Mouse (Mus musculus): ENCODE measurements around the gene Sobp.

The Sobp gene

DNA sequence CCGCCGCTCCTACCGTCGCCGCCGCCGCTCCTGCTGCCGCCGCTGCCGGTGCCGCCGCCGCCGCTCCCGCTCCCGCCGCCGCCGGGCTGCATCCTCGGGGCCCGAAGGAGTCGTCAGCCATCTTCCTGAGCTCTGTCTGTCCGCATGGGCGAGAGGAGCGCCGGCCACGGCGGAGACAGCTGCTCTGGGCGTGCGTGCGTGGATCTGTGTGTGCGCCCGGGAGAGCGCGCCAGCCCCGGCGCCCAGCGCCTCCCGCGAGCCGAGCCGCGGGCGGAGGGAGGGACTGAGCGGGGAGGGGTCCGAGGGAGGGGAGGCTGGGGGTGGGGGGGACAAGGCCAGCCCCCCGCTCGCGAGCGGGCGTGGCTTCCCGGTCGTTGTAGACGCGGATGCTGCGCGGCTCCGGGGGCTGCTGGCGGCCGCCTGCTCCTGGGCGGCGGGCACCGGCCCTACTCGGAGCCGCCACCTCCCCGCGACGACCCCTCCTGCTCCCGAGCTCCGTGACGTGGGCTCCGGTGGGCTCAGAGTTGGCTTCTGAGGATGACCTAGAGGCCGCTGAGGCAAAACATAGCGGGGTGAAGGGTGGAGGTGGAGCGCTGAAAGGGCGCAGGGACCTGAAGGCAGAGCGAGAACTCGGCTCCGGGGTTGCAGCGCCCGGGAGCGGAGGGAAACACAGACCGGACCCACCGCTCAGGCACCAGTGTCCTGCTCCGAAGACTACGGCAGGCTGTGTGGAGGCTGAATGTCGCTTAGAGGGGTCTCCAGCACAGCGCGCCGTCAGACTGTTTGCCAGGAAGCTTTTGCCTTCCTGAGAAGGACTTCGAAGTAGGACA lies at the start of gene Sobp, which contains the start of gene 9030612E09Rik:
Gene Sobp, minus strand, starts transcription at position 205 of the 830 bp plus-strand sequence.
Gene 9030612E09Rik, plus strand, starts transcription at position 379 of the 830 bp plus-strand sequence.
- DNase-seq (ENCODE audit: low read depth, low spot score) = no peak

DNA sequence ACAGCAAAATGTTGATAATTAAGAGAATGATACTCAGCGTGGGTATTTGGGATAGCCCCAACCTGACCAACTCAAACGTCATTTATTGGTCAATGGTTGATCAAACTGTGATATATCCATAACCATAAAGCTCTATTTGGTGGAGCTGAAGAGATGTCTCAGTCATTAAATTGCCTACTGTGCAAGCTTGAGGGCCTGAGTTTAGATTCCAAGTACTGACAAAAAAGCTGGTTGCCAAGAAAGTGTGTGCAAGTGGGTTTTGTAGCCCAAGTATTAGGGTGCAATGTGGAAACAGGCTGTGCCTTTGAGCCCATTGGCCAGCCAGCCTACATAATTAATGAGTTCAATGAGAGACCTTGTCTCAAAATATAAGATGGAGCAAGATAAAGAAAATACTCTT lies 49.1 kb upstream of the Sobp start:
- DNase-seq (ENCODE audit: low read depth, low spot score) = no peak

DNA sequence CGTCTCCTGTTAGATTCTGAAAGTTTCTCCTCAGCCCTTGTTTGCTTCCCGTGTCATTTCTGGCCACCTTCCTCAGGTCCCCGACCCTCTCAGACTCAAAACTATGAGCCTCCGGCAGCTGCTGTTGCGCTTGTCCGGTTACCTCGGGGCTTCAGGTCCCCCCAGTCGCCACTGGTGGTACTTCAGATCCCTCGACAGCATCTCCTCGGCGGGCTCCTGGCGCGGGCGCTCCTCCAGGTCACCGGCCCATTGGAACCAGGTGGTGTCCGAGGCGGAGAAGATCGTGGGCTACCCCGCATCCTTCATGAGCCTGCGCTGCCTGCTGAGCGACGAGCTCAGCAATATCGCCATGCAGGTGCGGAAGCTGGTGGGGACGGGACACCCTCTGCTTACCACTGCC lies 47.3 kb upstream of the Sobp start:
- DNase-seq (ENCODE audit: low read depth, low spot score) = peak; percentile 9

- DNase-seq (ENCODE audit: low read depth, low spot score) = peak; percentile 87
Observed at GRCm38 (mm10) chr10:43220910-43221625, 46.7 kb upstream of the Sobp start, which contains the start of gene Pdss2. TSS of gene Pdss2 (plus strand) at chr10:43221486.

- DNase-seq (ENCODE audit: low read depth, low spot score) = peak; percentile 19
Observed at GRCm38 (mm10) chr10:43220479-43220878, 46.1 kb upstream of the Sobp start.

DNA sequence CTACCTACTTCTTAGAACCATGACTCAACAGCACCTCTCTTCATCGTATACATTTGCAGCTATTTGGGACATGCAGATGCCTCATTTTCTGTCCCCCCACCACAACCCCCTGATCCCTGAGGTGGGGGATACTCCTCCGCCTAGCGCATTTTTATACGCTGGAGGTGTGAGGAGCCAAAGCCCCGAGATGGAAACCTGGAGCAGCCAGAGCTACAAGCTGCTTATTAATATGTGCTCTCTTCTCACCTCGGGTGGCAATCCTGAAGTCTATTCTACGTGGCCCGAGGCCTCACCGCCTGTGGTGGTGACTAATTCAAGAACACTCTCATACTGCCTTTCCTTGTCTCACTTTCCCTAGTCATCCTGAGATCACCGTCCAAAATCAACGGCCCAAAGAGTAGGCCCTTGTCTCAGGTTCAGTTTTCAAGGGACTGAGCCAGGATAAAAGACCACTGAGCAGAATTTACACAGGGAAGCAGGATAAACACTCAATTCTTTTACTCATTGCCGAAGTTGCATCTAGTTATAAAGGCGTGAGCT lies 43.1 kb upstream of the Sobp start:
- no peak for DNase-seq (ENCODE audit: low read depth, low spot score)

DNA sequence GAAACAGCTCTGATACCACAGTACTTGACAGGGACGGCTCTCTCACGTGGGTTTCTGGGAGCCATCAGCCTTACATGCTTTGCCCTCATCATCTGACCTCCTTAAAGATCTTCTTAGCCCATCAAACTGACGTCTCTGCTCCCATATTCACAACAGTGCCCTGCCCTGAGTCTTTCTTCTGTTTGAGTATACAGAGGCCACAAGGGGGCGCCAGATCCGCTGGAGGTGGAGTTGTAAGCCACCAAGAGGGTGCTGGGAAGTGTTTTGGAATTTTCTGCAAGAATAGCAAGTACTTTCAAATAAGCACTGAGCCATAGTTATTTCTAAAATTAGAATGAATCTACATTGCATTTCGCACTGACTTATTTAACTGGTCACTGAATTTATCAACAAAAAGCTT lies 37.5 kb upstream of the Sobp start:
- peak; percentile 44 for DNase-seq (ENCODE audit: low read depth, low spot score)

DNA sequence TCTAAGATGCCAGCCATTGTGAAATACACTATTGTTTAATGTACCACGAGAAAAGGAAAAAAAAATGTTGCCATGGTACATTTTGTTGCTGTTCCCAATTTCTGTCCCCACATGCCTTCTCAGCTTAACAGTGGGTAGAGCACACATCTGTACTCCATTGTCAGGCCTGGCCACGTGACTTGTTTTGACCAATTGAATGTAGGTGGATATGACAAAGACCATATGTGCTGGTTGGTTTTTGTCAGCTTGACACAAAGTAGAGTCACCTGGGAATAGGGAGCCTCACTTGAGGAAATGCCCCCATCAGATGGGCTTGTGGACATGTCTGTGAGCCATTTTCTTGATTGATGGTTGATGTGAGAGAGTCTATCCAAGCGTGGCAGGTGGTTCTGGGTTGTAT lies 29.5 kb upstream of the Sobp start:
- no peak for DNase-seq (ENCODE audit: low read depth, low spot score)

- DNase-seq (ENCODE audit: low read depth, low spot score) = no peak
Observed at GRCm38 (mm10) chr10:43200206-43200605, 25.9 kb upstream of the Sobp start.

GRCm38 (mm10) chr10:43180313-43180912 lies 6.1 kb upstream of the Sobp start:
- no peak for DNase-seq (ENCODE audit: low read depth, low spot score)

- no peak for DNase-seq (ENCODE audit: low read depth, low spot score)
Observed at GRCm38 (mm10) chr10:43175156-43175601, 849 bp upstream of the Sobp start.

DNA sequence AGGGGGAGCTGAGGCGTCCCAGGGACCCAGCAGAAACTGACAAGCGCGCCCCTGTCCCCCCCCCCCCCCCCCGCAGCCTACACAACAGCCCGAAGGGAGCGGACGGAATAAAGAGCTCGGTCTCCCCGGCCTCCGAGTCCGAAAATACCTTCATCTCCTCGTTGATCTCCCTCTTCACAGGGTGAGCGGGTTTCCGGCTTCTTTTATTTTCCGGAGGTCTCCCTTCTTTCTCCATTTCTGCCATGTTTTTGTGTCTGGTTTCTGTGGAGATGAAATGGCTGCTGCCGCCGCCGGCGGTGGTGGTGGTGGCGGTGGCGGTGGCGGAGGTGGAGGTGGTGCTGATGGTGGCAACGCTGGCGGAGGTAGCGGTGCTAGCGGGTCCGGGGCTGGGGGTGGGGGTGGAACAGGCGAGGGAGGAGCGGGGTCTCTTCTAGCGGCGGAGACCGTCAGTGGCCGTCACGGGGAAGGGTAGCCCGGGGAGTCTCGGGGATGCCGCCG lies 453 bp downstream of the Sobp start:
- DNase-seq (ENCODE audit: low read depth, low spot score) = no peak

DNA sequence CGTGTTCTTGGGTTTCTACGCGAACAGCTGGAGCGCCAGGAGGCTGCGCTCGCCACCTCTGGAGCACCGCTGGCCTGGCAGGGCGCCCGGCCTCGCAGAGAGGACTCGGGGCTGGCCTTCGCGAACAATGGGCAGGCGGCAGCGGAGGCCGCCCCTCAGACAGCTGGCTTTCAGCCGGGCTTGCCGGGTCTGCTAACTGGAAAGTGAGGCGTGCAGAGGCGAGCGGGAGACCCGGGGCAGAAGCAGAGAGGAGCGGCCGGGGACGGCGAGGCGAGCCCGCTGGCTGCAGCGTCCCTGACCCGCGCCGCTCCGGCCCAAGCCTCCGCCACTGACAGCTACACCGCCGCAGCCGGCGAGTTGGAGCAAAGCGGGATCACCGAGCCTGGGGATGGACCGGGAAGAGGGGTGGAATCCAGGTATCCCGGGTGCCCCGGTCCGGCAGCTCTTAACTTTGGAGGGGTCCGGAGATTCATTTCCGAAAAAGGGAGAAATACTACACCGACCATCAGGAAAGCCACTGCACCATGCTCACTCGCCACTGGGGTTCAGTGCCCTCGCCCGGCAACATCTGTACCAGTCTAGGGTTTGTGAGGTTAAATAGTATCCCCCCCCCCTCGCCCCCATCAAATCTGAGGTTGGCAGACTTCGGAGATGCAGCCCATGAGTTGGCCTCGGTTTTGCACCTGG lies 1.0 kb downstream of the Sobp start:
- no peak for DNase-seq (ENCODE audit: low read depth, low spot score)

DNA sequence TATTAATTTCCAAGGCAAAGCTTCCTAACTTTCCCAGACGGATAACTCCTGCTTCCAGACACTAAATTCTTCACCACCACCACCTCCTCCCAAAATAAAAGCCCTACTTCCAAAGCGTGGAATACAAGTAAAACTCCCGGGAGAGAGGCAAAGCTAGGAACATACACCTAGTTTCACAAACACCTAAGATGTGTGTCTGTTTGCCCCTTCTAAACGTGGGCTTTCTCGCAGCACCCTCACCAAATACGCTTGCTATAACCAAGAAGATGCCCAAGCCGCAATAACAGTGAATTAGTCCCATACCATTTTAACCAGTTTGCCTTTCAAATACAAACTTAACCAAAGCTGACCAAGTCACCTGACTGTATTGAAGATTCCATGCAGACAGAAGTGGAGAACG lies 1.8 kb downstream of the Sobp start:
- DNase-seq (ENCODE audit: low read depth, low spot score) = no peak

DNA sequence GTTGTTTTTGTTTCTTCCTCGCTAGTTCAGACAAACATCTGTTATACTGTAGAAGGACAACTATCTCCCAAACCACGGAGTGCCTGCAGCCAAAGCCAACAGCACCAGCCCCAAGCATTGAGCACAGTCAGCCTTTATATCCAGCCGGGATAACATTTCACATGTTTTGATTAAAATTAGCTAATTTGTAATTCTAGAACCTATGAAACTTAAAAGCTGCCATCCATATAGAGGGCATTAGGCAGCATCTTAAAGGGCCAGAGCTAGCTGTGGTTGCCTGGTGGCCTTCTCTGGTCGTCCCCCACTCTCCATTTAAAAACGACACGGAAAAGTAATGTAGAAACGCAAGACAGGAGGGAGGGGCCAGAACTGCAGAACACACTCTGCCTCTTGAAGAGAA lies 2.3 kb downstream of the Sobp start:
- no peak for DNase-seq (ENCODE audit: low read depth, low spot score)

DNA sequence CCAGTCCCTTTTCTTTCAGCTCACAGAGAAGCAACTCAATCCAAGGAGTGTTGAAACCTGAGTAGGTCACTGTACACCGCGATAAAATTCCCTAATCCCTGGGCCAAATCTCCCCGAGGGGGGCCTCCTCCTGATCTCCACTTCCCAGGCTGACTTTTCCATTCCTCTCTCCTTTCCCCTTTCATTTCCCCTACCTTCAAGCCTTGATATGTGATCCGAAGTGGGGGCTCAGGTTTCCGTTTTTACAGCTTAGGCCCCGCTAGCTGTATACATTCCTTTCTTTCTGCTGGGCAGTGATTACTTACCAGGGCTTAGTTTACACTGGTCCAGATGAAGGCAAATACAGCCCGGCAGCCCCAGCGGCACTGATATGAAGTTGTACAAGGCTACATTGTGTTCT lies 3.2 kb downstream of the Sobp start:
- DNase-seq (ENCODE audit: low read depth, low spot score) = no peak

DNA sequence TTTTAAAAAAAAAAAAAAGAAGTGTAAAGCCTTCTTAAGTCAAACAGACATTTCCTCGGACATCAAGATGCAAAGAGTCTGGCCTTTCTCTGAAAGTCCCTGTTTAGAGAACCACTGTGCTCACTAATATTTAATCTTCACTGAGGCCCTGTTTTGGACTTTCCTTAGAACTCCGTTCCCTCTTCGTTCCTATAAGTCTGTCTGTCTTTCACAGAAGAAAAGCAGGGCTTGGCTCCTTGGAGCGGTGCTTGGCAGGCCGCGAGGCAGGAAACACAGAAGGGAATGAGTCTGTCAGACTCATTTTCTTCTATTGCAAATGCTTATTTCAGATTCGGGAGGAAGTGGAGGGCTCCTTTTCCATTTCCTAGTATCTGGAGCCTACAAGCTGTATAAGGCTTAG lies 5.5 kb downstream of the Sobp start:
- DNase-seq (ENCODE audit: low read depth, low spot score) = no peak

GRCm38 (mm10) chr10:43166817-43167216 lies 7.5 kb downstream of the Sobp start:
- DNase-seq (ENCODE audit: low read depth, low spot score) = no peak

- DNase-seq (ENCODE audit: low read depth, low spot score) = no peak
Observed at GRCm38 (mm10) chr10:43166146-43166545, 8.2 kb downstream of the Sobp start.

DNA sequence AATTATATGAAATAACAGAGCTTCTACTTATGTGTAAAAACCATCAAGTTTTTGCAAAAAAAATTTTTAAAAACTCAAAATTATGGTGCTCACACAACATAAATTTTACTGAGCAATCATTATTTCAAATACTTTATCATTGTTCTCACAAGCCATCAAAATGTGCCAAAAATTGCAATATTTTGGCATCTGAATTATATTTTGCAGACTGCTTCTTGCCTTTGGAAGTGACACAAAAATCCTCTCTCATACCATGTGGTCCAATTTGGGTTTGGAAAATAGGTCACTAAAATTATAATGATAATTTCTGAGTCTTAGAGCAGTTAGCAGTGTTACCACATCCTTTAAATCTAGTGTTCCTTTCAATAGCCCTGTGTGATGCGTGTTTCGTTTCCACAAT lies 9.9 kb downstream of the Sobp start:
- no peak for DNase-seq (ENCODE audit: low read depth, low spot score)

GRCm38 (mm10) chr10:43162318-43162717 lies 12.0 kb downstream of the Sobp start:
- DNase-seq (ENCODE audit: low read depth, low spot score) = no peak

Measured in c-Kit-negative CD71-positive TER-119-positive erythroid progenitor cells, embryonic 14.5 days (primary cell).